Mouse (Mus musculus): ENCODE results near the gene Pmvk.
A peak's percentile ranks its signal among the peaks of the same experiment; 100 is the strongest.

Gene Pmvk

GRCm38 (mm10) chr3:89430171-89431159, 23.9 kb upstream of the Pmvk start, which contains the start of gene Pygo2:
Pygo2 (plus strand) TSS chr3:89430214.
- DNase-seq, result peak; percentile 98

GRCm38 (mm10) chr3:89432606-89433005, 21.7 kb upstream of the Pmvk start:
- DNase-seq, result no peak

GRCm38 (mm10) chr3:89434532-89434931, 19.8 kb upstream of the Pmvk start:
- no peak for DNase-seq

- no peak for DNase-seq
Observed at GRCm38 (mm10) chr3:89435041-89435440, 19.3 kb upstream of the Pmvk start.

GRCm38 (mm10) chr3:89436176-89437113, 17.9 kb upstream of the Pmvk start, which contains the start of gene Pbxip1:
Pbxip1 (plus strand) TSS chr3:89436706.
- peak; percentile 56 for DNase-seq

GRCm38 (mm10) chr3:89437269-89437668, 17.1 kb upstream of the Pmvk start:
- DNase-seq, result no peak

GRCm38 (mm10) chr3:89440691-89441090, 13.7 kb upstream of the Pmvk start:
- no peak for DNase-seq

- DNase-seq, result no peak
Observed at GRCm38 (mm10) chr3:89448720-89449537, 5.4 kb upstream of the Pmvk start.

GRCm38 (mm10) chr3:89449541-89449940, 4.8 kb upstream of the Pmvk start:
- DNase-seq, result peak; percentile 69

- no peak for DNase-seq
Observed at GRCm38 (mm10) chr3:89451916-89452315, 2.4 kb upstream of the Pmvk start.

GRCm38 (mm10) chr3:89455786-89456285, 1.5 kb downstream of the Pmvk start:
- DNase-seq, result no peak

- DNase-seq, result no peak
Observed at GRCm38 (mm10) chr3:89456726-89457665, 2.7 kb downstream of the Pmvk start.

GRCm38 (mm10) chr3:89458372-89458964, 4.1 kb downstream of the Pmvk start:
- DNase-seq, result no peak

- peak; percentile 92 for DNase-seq
Observed at GRCm38 (mm10) chr3:89458965-89459807, 4.8 kb downstream of the Pmvk start.

GRCm38 (mm10) chr3:89468268-89468667, 13.9 kb downstream of the Pmvk start:
- DNase-seq, result no peak

GRCm38 (mm10) chr3:89472280-89472679, 17.9 kb downstream of the Pmvk start:
- DNase-seq, result no peak

GRCm38 (mm10) chr3:89473838-89474237, 19.5 kb downstream of the Pmvk start:
- DNase-seq, result no peak

- DNase-seq, result no peak
Observed at GRCm38 (mm10) chr3:89479055-89479454, 24.7 kb downstream of the Pmvk start.

GRCm38 (mm10) chr3:89481488-89481887, 27.1 kb downstream of the Pmvk start:
- no peak for DNase-seq

- DNase-seq, result no peak
Observed at GRCm38 (mm10) chr3:89482249-89482648, 27.9 kb downstream of the Pmvk start.

Data from layer of hippocampus, adult 9-11 months (tissue).